Mouse (Mus musculus) myocyte (in vitro differentiated cells): Measurements from ENCODE around the gene Kcnip1.

Source experiments
- MAX ChIP-seq: IDR thresholded peaks from one replicate; pipeline ENCODE4 v1.6.1; 2011; ENCODE audit warnings: low read depth, mild to moderate bottlenecking, control low read depth
- POLR2A ChIP-seq: IDR thresholded peaks from one replicate; pipeline ENCODE4 v1.6.1; 2011; ENCODE audit warnings: low read depth, mild to moderate bottlenecking, control low read depth, moderate library complexity; ENCODE audit not compliant: insufficient read length
- POLR2AphosphoS2 ChIP-seq: IDR thresholded peaks from one replicate; pipeline ENCODE4 v1.6.1; 2011; ENCODE audit warnings: low read depth, control low read depth; ENCODE audit not compliant: insufficient read length

- no peak for TF ChIP-seq POLR2AphosphoS2
- TF ChIP-seq POLR2A: no peak
- TF ChIP-seq MAX: no peak
These were observed 16.6 kb upstream of the Kcnip1 start for GRCm38 (mm10) chr11:34009316-34010087.
